Mouse (Mus musculus) CH12.LX (cell line): Measurements from ENCODE around the gene Tcam1.

Experiments used
- CTCF ChIP-seq, 2 experiments: IDR thresholded peaks in 1 of 2; conservative IDR thresholded peaks in 1 of 2; 2 replicates each; pipeline ENCODE4 v1.5.1; 2011 to 2012; ENCODE audit warnings: low read depth in 2 of 2, low read length in 2 of 2, improper control_type of control experiment in 1 of 2, inconsistent platforms in 1 of 2, mild to moderate bottlenecking in 1 of 2, moderate library complexity in 1 of 2
- ELF1 ChIP-seq: IDR thresholded peaks from 2 replicates; pipeline ENCODE4 v1.6.1; 2014; ENCODE audit warnings: low read depth, mild to moderate bottlenecking, inconsistent platforms, low read length, improper control_type of control experiment
- EP300 ChIP-seq: IDR thresholded peaks from 2 replicates; pipeline ENCODE4 v1.6.1; 2011; ENCODE audit warnings: low read length, improper control_type of control experiment
- MAX ChIP-seq: IDR thresholded peaks from 2 replicates; pipeline ENCODE4 v1.6.1; 2011; ENCODE audit warnings: low read length, improper control_type of control experiment
- POLR2A ChIP-seq: IDR thresholded peaks from 2 replicates; pipeline ENCODE4 v1.6.1; 2011; ENCODE audit warnings: low read depth, mild to moderate bottlenecking, improper control_type of control experiment, low read length
- RAD21 ChIP-seq: IDR thresholded peaks from 2 replicates; pipeline ENCODE4 v1.6.1; 2011; ENCODE audit warnings: low read depth, mild to moderate bottlenecking, low read length, improper control_type of control experiment, moderate library complexity
- SIN3A ChIP-seq: IDR thresholded peaks from 2 replicates; pipeline ENCODE4 v1.6.1; 2012; ENCODE audit warnings: low read length, improper control_type of control experiment, inconsistent platforms
- USF1 ChIP-seq: IDR thresholded peaks from 2 replicates; pipeline ENCODE4 v1.6.1; 2014; ENCODE audit warnings: low read depth, mild to moderate bottlenecking, inconsistent platforms, low read length, improper control_type of control experiment
- ZNF384 ChIP-seq: IDR thresholded peaks from 2 replicates; pipeline ENCODE4 v1.6.1; 2012; ENCODE audit warnings: low read depth, low read length, improper control_type of control experiment, inconsistent platforms

- no peak for TF ChIP-seq ELF1
- no peak for TF ChIP-seq SIN3A
- no peak for TF ChIP-seq ZNF384
- no peak for TF ChIP-seq MAX
- no peak for TF ChIP-seq CTCF (conservative IDR thresholded peaks at IDR 0.05 in 1 of 2, IDR thresholded peaks at IDR 0.05 in 1 of 2; ENCODE audit: low read depth in 2 of 2, low read length in 2 of 2)
- TF ChIP-seq POLR2A = no peak
- TF ChIP-seq USF1 = no peak
- TF ChIP-seq EP300 = no peak
- no peak for TF ChIP-seq RAD21
Measured at GRCm38 (mm10) chr11:106332458-106332857, 56.0 kb downstream of the Tcam1 start.
